Mouse (Mus musculus): ENCODE data around the gene Lrrn4. TPM values are rescaled to one million over a fixed set of nuclear protein-coding genes. Genes with fewer than 3 reads are reported as not detected.

The Lrrn4 gene
- under 1 TPM; 0.08 to 0.10 TPM for total RNA-seq (2021)
- long read RNA-seq, experiment 1, partial matches to known transcripts, result 0 of 1 reads
- long read RNA-seq, experiment 1, other reads (novel, unspliced or antisense), result 1 of 1 reads
- long read RNA-seq, experiment 2, result 0 reads

DNA sequence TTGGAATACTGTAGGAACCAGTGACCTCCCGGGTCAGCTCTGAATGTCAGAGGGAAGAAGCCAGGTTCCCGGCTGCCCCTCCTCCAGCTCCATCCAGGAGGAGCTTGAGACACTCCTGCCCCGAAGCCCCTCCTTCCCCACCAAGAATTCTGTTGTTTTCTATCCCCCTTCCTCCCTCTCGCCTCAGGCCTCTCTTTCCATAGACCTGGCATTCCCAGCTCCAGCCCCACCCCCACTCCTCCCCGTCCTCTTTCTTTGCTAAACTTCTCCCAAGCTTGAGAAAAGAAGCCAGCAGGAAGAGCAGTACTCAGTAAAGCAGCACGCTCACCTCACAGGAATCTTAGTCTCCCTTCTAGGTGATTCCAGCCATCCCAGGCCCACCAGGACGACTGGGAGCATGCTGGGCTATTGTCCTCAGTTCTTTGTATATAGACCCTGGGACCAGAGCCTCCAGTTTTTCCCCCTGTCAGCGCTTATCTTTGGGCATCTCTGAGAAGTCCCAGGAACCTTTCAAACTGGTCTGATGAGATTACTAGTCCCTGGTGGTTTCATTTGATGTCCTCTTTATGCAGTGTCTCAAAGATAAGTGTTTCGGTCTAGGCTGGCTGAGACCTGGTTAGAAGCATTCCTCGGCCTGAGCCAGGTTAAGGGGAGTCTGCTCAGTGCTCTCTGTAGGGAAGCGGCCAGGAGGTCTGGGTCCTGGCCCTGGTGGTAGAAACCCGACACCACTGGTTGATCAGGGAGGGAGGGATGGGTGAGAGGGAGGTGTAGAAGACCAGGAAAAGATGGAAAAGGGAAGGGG, at the start of gene Lrrn4:
Lrrn4 (minus strand) TSS at position 48 of the 802 bp plus-strand sequence.
- DNase-seq (ENCODE audit: low spot score in 2 of 2), result no peak

DNA sequence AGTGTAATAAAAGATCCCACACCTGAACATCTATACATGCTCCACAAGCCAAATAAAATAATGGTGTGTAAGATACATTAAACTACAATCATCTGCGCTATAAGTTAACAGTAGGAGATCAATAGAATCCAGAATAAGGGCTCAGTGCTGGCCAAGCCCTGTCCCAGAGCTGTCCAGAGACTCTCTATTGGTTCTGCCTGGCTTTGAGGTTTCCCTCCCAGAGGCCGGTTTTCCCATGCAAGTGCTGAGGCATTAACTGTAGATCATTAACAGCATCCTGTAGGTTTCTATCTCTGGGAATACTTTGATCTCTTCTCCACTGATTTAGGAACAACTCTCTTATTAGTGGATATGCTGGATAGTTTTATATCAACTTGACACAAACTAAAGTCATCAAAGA, 48.3 kb upstream of the Lrrn4 start:
- DNase-seq (ENCODE audit: low spot score in 2 of 2), result no peak

DNA sequence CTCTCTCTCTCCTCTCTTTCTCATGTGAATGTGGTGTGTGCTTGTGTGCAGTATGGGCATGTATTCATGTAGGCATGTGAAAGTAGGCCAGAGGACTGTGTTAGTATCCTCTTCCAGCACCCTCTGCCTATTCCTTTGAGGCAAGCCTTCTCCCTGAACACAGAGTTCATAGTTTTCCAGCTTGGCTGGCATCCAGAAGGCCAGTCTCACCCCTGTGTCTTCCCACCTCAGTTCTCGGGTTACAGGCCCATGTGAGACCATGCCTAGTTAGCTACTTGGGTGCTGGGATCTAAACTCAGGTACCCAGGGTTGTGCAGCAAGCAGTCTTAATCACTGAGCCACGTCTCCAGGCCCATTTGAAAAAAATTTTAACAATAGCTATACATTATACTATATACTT, 47.2 kb upstream of the Lrrn4 start:
- no peak for DNase-seq (ENCODE audit: low spot score in 2 of 2)

DNA sequence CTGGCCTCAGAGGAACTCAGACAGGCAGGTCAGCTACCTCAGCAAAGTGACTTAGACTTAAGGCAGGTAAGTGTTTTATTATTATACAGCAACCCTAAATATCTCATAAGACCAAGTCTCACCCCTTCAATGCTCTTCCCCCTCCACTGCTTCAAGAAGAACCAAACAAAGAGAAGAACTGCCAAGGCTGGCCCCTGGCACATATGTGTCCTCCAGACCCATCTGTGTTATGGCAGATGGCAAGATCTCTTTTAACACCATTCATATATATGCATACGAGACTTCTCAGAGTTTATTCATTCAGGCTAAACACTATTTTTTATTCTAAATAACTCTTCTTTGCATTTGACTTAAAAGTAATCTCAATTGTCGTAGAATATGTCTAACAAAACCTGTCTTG, 46.6 kb upstream of the Lrrn4 start:
- DNase-seq (ENCODE audit: low spot score in 2 of 2), result no peak

DNA sequence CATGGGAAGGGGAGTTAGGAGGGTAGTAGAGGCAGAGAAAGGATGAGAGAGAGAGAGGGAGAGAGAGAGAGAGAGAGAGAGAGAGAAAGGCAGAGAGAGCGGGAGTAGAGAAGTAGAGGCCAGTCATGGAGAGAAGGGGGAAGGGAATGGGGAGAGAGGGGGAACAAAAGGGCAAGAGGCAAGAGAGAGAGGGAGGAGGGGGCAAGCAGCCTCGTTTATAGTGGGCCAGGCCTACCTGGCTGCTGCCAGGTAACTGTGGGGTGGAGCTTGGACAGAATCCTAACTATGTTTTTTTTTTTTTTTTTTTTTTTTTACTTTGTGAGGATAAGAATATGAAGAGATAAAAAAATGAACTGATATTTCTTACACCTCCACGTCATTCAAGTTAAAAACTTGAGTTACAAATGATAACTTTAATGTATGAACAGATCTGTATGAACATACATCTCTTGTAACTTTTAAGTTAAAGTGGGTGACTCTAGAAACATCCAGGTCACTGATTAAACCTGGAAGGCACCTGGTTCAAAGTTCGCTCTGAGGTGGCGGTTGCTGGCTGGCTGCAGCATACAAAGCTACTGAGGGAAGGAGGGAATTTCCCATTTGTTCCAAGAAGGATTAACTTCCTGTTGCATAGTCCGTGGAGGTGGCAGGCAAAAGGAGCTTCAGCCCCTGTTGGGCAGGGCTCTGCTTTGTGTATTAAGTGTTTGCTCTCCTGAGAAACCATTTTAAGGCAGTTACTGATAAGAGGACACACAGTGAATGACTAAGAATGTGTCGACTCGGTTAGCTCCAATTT, 42.8 kb upstream of the Lrrn4 start:
- DNase-seq (ENCODE audit: low spot score in 2 of 2), result no peak

DNA sequence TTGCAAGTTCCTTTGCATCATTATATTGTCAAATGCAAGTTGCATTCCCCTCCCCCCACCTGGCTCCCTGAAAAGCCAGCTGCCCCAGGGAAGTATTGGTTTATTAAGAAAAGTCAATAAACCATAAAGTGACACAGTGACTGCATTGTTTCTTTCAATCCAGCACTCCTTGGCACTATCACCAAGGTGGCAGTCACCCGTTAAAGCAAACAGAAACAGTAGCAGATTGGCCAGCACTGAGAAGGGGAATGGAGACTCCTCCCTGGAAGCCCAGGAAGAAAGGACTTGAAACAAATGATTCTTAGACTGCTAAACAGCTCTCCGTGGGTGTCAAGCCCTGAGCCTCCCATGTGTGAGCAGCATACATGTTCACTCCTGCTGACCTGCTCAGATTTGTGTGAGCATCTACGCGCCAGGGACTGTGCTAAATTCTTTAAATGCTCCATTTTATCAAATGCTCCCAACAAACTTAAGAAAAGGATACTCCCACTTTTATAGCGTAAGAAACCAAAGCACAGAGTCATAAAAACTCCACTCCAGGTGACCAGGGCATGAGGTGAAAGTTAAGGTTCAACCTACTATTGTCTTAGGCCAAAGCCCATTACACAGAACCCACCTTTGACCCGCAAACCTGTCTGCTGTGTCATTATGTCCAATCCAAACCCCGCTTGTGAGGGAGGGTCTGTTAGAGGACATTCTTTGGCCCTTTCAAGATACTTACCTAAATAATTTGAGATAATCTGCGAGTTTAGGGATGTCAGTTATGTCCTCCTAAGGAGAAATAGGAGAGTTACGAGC, 41.6 kb upstream of the Lrrn4 start:
- DNase-seq (ENCODE audit: low spot score in 2 of 2), result no peak

DNA sequence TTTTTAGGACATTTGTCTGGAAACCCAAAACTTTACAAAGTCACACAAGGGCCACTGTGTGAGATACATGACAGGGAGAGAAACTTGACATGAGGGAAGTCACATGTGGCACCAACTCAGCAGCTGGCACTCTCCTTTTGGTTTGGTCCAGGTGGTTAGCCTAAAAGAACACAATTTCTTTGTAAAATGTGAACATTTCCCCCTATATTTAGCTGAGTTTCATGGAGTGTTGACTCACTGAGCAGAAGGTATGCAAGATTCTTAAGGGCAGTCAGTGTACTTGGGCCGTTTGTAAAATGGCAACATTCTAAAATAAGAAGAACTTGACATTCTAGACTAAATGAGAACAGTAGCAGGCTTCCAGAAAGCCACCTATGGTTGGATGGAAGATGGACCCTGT, 34.1 kb upstream of the Lrrn4 start:
- DNase-seq (ENCODE audit: low spot score in 2 of 2), result no peak

DNA sequence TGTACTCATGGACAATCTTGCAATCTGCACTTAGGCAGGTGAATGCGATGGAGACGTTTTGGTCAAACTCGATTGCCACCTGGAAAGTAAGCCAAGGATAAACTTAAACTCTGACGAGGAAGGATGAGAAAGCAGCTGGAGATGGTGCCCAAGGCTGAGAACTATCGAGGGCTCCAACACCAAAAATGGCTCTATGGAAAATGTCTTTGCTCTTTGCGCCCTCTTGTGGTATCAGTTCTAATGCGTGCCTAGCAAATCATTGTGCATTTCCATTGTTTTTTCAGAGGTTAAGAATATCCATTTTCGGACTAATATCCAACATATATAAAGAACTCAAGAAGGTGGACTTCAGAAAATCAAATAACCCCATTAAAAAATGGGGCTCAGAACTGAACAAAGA, 26.1 kb upstream of the Lrrn4 start:
- DNase-seq (ENCODE audit: low spot score in 2 of 2), result no peak

DNA sequence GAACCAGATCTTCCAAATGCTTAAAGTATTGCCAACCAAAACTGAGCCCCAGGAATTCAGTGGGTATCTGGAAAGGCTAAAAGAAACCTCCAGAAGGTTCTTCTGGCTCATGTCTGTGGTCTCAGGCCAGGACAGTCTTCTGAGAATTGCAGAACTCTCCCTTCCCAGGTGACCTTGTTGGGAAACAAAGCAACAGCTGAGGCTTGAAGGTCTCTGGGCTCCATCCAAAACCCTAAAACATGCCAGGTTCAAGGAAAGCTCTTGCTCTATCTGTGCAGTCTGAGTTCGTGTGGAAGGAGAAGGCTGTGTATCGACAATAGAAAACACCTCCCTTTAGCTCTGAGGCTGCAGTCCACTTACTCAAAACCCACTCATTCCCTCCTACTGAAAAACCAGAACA, 24.3 kb upstream of the Lrrn4 start:
- DNase-seq (ENCODE audit: low spot score in 2 of 2), result no peak

DNA sequence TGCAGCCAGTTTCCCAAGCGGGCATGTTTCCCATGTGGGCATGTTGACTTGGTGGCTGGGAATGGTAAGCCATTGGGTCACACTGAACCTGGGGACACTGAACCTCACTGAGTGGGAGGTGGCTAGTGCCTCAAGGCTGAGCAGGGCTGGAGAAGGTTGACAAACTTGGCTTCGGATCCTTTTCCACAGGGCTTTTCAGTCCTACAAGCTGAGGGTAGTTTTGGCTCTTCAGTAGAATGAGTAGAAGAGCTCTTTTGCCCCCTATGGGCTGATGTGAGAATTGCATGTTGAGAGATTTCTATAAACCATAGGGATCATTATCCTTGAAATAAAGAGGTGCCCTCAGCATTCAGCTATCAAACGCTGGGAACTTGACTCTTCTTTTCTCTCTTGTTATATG, 22.8 kb upstream of the Lrrn4 start:
- DNase-seq (ENCODE audit: low spot score in 2 of 2), result peak in 1 of 2 experiments; percentile 35

DNA sequence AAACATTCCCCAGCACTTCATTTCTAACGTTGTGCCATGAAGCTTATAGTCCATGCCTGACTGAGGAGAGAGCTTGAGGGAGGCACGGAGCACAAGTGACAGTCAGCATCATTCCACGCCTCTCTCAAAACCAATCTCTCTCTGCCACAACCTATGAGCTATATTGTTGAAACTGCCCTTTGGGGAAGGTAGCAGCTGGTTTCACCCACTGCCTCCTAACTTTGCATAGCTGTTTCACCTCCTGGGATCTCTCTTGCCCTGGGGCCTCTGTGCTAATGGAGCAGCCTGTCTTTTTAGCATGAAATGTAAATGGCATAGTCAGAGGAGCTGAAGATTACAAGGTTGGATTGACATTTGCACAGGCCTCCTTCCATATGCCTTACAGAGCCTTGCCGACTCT, 21.4 kb upstream of the Lrrn4 start:
- DNase-seq (ENCODE audit: low spot score in 2 of 2), result no peak

DNA sequence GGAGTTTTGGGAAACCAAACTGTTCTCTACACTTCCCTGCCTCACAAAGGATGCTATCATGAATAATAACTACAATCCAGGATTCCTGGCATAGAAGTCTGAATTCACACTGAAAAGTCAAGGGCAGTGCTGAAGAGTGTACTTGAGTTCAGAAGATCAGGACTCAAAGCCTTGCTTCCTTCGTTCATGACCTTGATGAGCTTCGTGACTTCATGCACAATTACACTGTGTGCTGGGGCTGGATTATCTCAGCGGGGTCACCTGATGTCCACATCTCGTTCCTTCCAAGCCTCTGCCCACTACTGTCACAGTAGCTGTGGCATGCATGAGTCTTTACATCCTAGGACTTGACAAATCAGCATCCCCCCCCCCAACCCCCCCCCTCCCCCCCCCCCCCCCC, 20.9 kb upstream of the Lrrn4 start:
- DNase-seq (ENCODE audit: low spot score in 2 of 2), result no peak

DNA sequence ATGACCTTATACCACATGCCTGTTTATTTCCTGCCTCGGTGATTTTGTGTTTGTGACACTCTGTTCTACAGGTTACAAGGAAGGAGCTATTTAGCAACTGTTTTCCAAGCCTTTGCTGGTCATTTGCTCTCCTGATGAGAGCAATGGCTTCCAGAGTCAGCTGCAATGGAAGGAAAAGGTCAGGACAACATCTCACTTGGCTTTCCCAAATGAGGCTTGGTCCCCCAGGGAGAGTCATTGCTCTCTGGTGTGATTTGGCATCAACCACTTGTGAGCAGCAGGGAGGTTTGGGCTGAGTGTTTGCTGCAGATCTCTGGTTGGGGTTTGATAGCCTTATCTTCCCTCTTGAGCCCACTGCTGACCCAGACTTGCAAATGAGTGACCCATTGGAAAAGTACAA, 19.9 kb upstream of the Lrrn4 start:
- DNase-seq (ENCODE audit: low spot score in 2 of 2), result no peak

DNA sequence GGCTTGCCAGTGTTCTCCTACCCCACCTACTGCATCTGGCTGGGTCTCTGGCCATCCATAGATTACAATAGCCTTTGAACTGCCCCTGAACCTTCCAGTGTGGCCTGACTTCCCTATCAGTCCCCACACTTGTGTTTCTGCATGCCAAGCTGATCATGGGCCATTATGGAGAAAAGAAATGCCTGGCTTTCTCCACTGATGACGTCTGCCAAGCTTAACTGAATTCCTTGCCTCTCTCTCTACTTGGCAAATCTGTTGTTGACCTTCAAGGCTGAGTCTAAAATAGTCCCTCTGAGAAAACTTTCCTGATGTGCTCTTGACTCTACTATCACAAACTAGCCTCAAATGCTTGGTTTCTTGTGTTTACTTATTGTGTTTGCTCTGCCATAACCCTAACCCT, 17.5 kb upstream of the Lrrn4 start:
- DNase-seq (ENCODE audit: low spot score in 2 of 2), result no peak

DNA sequence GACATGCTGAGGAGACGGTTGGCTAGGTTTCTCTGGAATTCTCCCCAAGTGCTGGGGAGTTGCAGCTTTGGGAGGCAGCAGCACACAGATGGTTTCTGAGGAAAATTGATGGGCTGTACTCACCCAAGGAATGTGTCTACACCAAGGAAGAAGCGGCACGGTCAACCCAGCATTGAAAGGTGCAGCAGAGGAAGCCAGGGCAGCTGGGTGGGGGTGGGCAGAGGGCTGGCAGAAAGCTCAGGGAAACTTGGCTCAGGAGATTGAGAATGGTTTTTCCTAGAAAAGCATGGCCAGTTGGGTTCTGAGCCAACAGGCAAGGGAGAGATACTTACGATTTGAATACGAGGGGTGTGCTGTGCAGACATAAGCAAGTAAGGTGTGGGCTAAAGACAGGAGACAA, 13.1 kb upstream of the Lrrn4 start:
- DNase-seq (ENCODE audit: low spot score in 2 of 2), result no peak

DNA sequence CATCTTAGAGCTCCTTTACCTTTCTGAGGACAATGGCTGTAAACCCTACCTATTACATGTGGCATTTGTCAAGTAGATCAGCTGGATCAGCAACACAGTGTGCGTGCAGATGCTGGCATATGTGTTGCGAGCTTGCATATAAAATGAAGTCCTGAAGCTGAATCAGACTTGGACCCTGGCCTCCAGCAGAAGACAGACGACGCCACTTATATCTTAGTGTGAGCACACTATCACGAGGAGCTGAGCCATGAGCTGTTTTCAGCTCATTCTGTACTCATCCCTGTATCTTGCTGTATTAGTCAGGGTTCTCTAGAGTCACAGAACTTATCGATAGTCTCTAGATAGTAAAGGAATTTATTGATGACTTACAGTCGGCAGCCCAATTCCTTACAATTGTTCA, 4.6 kb upstream of the Lrrn4 start:
- no peak for DNase-seq (ENCODE audit: low spot score in 2 of 2)

DNA sequence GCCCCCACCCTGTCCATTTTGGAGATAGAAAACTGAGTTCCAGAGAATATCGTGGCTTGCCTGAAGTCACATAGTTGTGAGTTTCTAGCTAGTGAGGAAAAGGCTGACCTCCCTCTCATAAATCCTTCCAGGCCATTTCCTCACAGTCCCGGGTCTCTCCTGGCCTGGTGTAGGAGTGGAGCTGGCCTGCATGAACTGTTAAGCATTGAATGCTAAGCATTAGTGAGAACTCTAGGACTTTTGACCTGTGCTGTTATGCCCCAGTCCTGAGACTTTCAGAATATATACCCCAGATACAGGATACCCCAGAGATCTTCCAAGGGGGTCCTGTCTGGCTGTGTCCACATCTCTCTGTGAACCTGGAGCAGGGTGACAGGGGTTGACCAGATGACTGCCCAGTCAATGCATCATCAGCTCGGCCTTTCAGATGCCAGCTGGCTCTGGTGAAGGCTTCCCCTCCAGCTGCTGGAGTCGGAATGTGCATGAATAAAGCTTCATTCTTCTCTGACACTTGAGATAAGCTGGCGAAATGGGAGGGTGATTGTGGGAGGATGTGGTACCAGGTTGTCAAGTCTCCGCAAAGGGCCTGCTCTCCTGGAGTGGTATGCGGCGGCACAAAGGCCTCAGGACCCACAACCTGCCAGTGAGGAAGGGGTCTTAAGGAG, 3.7 kb upstream of the Lrrn4 start:
- no peak for DNase-seq (ENCODE audit: low spot score in 2 of 2)

DNA sequence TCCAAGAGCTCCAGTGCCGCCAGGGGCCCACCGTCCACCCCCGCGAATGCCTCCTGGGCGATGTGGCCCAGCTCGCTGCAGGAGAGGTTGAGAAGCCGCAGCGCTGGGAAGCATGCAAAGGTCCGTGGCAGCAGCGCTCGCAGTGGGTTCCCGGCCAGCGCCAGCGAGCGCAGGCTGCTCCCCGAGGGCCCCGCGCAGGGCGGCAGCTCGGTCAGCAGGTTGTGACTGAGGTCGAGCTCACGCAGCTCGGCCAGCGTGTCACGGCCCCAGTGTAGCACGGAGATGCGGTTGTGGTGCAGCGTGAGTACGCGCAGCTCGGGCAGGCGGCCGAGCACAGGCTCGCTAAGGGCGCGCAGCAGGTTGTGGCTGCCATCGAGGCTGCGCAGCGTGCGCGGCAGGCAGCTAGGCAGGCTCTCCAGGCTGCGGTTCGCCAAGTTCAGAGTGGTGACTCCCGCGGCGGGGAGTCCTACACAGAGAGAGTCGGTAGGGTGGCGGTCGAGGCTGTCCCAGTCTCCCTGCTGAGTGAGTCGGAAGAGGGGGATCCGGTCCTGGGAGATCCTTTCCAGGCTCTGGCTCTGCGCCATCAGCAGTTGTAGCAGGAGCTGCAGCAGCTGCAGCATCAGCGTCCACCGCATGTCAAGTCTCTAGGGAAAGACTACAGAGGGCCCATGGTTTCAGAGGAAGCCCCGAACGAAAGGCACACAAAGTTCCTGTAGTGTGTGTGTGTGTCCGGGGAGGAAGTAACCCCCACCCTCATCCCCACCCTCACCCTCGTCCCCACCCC, 1.2 kb downstream of the Lrrn4 start:
- peak; percentile 25 to 46 for DNase-seq (ENCODE audit: low spot score in 2 of 2)

DNA sequence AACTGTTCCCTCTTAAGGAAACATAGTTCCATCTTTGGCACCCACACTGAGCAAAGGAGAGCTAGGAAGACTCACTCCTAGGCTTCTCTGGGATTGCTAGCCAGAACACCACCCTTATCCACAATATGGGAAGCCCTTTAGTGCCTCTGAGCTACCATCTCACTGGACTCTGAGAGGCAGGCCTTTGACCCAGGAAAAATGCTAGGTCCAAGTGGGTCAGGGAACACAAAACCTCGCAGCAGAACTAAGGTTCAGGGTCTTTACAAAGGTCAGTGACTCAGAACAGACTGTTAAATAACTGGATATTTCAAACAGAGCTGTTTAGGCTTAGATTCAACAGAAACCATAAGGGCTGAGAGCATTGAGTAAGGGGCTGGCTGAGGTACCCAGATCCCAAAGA, 3.7 kb downstream of the Lrrn4 start:
- no peak for DNase-seq (ENCODE audit: low spot score in 2 of 2)

DNA sequence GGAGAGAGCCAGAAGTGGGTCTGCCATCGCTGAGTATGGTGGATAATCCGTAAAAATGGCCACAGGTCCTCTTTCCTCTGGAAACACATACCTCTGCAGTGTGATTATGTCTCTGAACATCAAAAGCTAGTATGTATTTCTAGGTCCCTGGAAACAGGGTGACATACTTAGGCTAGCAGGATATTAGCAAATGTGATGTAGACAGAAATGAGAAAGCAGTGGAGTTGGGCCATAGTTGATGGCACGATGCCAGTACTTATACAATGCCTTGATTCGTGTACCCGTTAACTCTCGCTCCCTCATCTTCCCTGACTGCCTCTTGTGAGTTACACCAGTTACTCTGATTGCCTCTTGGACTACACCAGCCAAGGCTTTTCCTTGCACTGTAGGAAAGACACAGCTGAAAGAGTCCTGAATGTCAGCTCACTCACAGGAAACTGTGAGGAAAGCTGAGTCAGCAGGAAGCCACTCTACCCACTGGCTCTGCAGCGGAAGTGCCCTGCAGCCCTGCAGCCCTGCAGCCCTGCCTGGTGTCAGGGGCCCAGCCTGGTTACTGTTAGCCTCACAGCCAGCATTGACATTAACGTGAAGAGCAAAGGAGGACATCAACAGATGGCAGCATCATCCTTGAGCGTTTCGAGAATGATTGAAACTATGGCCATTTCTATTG, 6.9 kb downstream of the Lrrn4 start:
- no peak for DNase-seq (ENCODE audit: low spot score in 2 of 2)
